Mouse (Mus musculus) NIH3T3 (cell line): ENCODE results near the gene Casp2.

Experiments
- DNase-seq: peaks from one replicate; pipeline ENCODE4 v3.0.0-alpha.2; 2012; ENCODE audit warnings: low read depth

The Casp2 gene

GRCm38 (mm10) chr6:42282865-42283528 is 18.2 kb downstream of the Casp2 start:
- no peak for DNase-seq

DNA sequence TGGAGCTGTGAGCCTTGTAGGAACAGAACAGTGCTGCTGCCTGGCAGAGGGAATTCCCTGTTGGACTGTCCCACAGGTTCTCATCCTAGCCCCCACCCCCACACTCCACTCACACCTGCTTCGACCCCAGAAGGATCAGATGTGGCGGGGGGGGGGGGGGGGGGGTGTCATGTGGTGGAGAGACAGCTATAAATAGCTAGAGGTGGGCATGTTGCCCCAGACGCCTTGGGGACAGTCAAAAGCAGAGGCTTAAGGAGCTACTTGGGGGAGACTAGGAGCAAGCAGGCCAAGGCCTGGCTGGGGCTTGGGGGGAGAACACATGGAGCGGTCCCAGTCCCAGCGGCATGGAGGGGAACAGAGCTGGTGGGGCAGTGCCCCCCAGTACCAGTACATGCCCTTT is 21.7 kb downstream of the Casp2 start, which contains the start of gene Clcn1:
Clcn1 (plus strand) TSS at position 238 of the 400 bp plus-strand sequence.
- no peak for DNase-seq

DNA sequence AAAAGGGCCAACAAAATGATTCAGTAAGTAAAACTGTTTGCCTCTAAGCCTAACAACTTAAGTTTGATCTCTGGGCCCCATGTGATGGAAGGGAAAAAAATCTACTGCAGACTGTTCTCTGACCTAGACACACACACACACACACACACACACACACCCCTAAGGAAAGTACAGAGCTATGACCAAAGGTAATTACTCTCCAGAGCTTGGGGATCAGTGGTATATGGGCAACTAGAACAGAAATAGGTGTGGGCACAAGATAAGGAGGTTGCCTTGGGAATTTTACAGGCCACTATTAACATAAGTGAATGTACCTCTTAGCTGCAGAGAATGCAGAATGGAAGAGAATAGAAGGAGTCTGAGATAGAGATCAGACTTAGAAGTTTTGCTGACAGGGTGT is 22.8 kb downstream of the Casp2 start:
- no peak for DNase-seq

DNA sequence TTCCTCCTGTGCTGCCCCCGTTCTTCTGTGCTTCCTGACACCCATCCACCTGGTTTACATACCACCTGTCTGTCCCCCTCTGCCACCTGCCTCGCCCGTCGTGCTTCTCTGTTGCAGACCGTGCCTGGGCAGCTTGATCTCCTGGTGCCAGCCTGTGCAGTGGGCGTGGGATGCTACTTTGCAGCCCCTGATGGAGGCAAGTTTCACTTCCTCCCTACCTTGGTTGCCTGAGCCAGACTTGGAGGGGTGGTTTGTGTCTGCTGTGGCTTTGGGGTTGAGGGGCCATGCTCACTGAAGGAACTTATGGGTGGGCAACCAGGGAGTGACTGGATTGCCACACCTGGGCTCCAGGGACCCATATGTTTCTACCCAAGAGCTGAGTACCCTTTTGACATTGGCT is 28.5 kb downstream of the Casp2 start:
- no peak for DNase-seq

DNA sequence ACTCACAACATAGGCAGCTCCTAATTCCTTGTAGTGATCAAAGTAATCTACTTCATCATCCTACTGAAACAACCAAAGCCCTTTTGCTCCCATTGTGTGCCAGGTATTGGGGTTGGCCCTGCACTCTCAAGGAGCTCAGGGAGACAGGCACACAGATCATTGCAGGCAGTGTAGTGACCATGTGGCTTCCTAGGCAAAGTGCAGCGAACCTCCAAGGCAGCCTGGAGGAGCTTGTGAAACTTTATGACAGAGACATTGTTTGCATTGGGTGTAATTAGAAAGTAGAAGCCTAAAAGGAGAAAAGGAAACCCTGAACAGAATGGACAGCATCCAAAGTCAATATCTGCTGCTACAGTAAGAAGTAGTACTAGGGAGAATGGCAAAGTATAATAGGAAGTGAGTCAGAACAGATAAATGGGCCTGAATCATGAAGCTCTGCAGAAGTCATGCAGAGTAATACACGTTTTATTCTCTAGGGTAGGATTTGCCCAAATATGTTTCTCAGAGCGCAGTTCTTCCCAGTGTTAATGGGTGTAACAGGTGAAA is 30.8 kb downstream of the Casp2 start:
- DNase-seq: peak; percentile 80

- peak; percentile 86 for DNase-seq
Observed at GRCm38 (mm10) chr6:42299362-42299761, 34.6 kb downstream of the Casp2 start.

GRCm38 (mm10) chr6:42309816-42310378 is 45.1 kb downstream of the Casp2 start:
- no peak for DNase-seq

DNA sequence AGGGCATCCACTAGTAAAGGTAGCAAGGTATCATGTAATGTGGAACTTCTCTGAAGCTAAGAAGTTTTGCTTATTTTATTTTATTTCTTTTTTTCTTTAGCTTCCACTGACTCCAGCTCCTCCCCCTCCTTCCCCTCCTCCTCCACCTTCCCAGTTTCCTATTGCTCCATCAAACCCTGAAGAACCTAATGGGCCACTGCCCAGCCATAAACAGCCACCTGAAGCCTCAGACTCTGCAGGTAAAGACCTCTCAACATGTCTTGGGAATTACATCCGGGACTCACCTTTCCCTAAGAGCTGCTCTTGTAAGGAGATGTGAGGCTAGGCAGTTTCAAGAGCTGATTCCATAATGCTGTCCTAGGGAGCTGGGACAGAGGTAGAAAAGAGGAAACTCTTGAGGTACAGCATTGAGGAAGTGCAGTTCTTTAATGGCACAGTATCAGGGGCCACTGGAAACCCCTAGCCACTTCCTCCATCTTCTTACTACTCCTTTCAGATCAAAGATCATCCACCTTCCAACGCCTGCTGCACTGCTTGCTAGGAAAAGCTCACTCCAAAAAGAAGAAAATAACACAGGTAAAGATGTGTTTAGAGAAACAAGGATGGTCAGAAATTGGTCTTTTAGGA is 45.8 kb downstream of the Casp2 start:
- DNase-seq: no peak

GRCm38 (mm10) chr6:42318293-42318692 is 53.5 kb downstream of the Casp2 start:
- no peak for DNase-seq

DNA sequence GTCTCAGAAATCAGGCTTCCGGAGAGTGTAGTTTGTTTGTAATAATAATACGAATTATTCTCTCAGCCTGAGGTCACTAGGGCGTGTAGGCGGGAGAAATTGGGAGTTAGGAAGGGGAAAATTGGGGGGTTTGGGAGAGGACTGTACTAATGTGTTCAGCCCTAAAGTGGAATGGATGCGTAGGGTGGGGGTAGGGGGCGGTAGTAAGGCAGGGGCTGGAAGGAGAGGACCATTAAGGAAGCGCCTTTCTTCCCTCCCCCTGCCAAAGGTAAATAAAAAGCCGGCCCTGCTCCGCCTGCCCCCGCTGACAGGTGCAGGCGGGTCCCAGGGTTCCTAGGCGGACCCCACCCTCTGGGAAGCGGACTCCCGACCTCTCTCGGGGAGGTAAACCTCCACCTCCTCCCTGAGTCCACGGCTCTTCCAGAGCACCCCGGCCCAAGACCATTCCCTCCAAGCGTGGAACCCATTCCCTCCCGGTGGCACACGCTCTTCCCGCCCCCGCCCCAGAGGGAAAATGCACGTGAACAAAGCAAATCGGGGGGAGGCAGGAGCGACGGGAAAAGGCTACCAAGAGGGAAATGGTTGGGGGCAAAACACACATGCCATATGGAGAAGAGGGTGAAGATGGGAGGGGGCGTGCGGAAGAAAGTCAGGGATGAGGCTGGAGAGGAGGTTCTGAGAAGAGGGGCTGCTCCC is 58.7 kb downstream of the Casp2 start:
- peak; percentile 20 for DNase-seq

DNA sequence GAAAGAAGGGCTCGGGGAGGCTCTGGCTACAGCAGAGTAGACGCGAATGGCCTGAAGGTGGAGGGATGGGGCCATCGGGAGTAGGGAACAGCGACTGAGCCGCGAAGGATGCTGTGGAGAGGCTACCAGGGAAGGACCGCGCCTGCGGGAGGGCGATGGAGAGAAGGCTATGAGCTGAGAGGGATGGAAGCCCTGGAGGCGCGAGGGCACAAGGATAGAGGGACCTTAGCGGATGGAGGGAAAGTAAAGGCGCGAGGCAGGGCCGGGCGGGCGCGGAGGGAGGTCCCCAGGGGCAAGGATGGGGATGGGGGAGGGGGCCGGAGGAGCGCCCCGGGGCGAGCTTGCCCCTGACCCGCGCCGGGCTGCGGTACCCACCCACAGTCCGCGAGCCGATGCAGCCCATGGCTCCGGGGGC is 59.3 kb downstream of the Casp2 start:
- peak; percentile 66 for DNase-seq

DNA sequence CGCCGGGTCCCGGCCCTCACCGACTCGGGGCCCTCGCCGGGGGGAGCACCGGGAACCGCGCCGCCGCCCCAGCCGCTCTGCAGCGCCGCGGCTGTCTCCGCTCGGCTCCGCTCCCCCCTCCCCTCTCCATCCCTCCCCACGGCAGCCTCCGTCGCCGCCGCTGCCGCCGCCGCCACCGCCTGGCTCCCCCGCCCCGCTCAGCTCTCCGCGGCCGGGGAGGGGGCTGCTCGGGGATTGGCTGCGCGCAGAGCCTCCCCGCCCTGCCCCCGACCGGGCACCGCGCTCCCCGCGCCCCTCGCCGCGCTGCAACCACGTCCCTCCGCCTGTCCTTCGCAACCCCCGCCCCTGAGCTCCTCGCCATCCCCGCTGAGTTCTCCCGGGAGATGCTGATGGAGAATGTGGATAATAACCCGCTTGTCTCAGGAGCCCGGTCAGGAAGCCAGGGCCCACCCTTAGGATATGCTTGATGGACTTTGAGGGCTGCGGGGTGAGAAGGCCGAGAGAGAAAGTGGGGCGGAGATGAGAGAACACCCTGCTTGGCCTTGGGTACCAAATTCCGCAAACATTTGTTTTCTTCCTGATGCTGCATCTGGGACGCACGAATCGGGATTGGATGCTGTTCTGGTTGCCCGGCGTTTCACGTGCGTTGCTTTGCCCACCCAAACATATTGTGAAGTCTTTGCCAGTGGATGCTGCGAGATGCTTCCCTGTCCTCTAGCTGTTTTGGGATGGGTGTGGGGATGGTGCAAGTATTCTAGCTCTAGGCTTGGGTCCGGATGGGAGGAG is 59.9 kb downstream of the Casp2 start, which contains the start of gene Fam131b:
Fam131b (minus strand) TSS at position 162 of the 786 bp plus-strand sequence.
- peak; percentile 62 for DNase-seq

- DNase-seq: peak; percentile 96
Observed at GRCm38 (mm10) chr6:42325268-42325609, 60.5 kb downstream of the Casp2 start.

GRCm38 (mm10) chr6:42326509-42326908 is 61.7 kb downstream of the Casp2 start:
- DNase-seq: no peak

DNA sequence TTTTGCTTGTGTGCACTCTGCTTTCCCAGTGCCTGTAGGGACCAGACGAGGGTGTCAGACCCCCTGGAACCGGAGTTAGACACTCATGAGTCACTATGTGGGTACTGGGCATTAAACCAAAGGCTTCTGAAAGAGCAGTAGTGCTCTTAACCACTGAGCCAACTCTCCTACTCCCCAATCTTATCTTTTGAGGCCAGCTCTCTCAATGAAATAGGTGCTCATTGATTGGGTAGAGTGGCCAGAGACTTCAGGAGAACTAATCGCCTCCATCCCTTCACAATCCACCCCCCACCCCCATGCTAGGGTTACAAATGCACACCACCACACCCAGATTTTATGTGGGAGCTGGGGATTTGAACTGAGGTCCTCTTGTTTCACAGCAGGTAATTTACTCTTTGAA is 64.0 kb downstream of the Casp2 start:
- no peak for DNase-seq

GRCm38 (mm10) chr6:42330216-42330615 is 65.4 kb downstream of the Casp2 start:
- no peak for DNase-seq

DNA sequence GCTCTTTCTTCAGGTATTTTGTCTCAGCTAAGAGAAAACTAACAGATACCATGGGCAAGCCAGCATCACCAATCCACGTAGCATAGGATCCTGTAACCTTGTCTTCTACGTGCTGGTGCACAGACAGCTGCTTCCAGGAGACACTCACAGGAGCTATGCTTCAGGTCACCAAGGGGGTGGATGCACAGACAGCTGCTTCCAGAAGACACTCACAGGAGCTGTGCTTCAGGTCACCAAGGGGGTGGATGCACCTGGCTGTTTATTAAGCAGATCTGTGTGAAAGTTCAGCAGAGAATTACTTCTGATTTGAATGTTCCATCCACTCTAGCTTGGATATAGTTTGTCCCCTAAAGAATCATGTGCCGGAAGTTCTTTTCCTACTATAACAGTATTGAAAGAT is 66.2 kb downstream of the Casp2 start:
- DNase-seq: no peak
